Mouse (Mus musculus) lung, embryonic 14.5 days (tissue): ENCODE measurements around the gene Msrb3. TPM values are rescaled to one million over a fixed set of nuclear protein-coding genes. Genes with fewer than 3 reads are reported as not detected.

ENCODE experiments used
- ATAC-seq: fragments of 200-750 bp; cut with Nextera tagmentation; 2 replicates; pipeline ENCODE4 v1.8.0; 2017; ENCODE audit warnings: mild to moderate bottlenecking, moderate TSS enrichment, moderate library complexity; ENCODE audit not compliant: insufficient read depth
- DNase-seq: peaks from one replicate; pipeline ENCODE4 v3.0.0-alpha.2; 2015
- H3K27ac ChIP-seq: fragments of 300-500 bp; sonication (generic); 2 replicates; pipeline ENCODE4 v1.5.1; 2014; ENCODE audit warnings: low read depth, mild to moderate bottlenecking, moderate library complexity
- H3K27me3 ChIP-seq: fragments of 300-500 bp; sonication (generic); 2 replicates; pipeline ENCODE4 v1.6.1; 2014; ENCODE audit warnings: low read length, control low read depth; ENCODE audit not compliant: insufficient read depth
- H3K36me3 ChIP-seq: fragments of 300-500 bp; sonication (generic); 2 replicates; pipeline ENCODE4 v1.6.1; 2014; ENCODE audit warnings: control low read depth; ENCODE audit not compliant: insufficient read depth
- H3K4me1 ChIP-seq: fragments of 300-500 bp; sonication (generic); 2 replicates; pipeline ENCODE4 v1.6.1; 2014; ENCODE audit warnings: antibody characterized with exemption, control low read depth; ENCODE audit not compliant: insufficient read depth
- H3K4me2 ChIP-seq: fragments of 300-500 bp; sonication (generic); 2 replicates; pipeline ENCODE4 v1.6.1; 2014; ENCODE audit warnings: mild to moderate bottlenecking
- H3K4me3 ChIP-seq: fragments of 300-500 bp; sonication (generic); 2 replicates; pipeline ENCODE4 v1.5.1; 2014; ENCODE audit warnings: low read depth, low read length
- H3K9ac ChIP-seq: fragments of 300-500 bp; sonication (generic); 2 replicates; pipeline ENCODE4 v1.6.1; 2014
- H3K9me3 ChIP-seq: fragments of 300-500 bp; sonication (generic); 2 replicates; pipeline ENCODE4 v1.6.1; 2016; ENCODE audit warnings: low read depth, low read length, control low read depth
- CTCF ChIP-seq: IDR thresholded peaks from 2 replicates; pipeline ENCODE4 v1.5.1; 2016; ENCODE audit warnings: antibody characterized with exemption, low read depth
- WGBS: fragments of 180-500 bp; shearing (Covaris S2); extraction: QIAGEN DNeasy Blood & Tissue Kit; methylation state at CpG from one replicate; pipeline ENCODE4 v1.1.7; 2014; 5-methylcytosine and 5-hydroxymethylcytosine counted together
- polyA plus RNA-seq: library from polyadenylated mRNA; unstranded; fragments of >200 nt; fragmentation: Nextera tagmentation; extraction: Ambion mirVana; gene quantifications from 2 replicates; pipeline ENCODE4 v1.2.1, GENCODE M21; 2014

Gene Msrb3
- polyA plus RNA-seq, 1 experiment from 2014 or later: 13.0 TPM

DNA sequence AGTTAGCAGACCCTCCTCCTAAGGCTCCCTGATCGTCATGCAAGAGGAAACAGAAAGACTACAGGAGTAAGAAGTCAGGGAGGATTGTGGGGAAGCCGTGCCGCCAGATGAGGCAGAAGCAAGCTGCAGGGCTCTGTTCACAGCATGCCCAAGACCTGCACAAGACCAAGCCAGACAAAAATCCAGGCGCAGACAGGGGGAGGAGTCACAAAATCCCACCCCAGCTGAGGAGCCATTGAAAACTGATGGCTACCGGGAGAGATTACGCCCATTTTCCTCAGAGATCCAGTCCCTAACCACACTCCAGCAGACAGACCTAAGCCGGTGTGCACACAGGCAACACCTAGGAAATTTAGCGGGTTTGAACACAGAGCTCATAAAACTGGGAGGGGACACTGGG lies 10.4 kb downstream of the Msrb3 start:
- H3K27ac ChIP-seq: no peak overlapping the region
- DNase-seq: no peak
- H3K36me3 ChIP-seq: no peaks in the 10 kb centered on the region
- no peaks in the 10 kb centered on the region for H3K9me3 ChIP-seq
- H3K4me3 ChIP-seq: no peak overlapping the region
- no peaks in the 10 kb centered on the region for H3K27me3 ChIP-seq
- H3K4me2 ChIP-seq: no peak overlapping the region
- TF ChIP-seq CTCF: no peak
- no peak for ATAC-seq
- no peak overlapping the region for H3K9ac ChIP-seq
- 91% methylated on average over 8 of the region's 8 CpGs for WGBS
- H3K4me1 ChIP-seq: peaks cover 2% of the 10 kb centered on the region; the same call in 1 of the 2 replicates

DNA sequence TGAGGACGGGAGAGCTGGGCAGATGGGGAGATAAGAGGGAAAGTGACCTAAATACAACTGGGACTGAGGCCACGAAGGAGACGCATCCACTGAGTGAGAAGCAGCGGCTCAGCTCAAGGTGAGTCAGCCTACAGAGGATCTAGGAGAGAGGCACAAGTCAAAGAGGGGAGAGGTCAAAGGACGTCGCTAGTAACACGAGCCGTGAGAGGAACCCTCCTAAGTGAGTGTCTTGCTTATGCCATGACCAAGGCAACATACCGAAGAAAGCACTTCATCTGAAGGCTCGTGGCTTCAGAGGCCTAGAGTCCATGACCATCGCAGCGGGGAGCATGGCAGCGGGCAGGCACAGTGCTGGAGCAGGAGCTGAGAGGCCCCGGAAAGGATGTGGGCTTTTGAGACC lies 14.7 kb downstream of the Msrb3 start:
- H3K4me2 ChIP-seq: no peak overlapping the region
- no peaks in the 10 kb centered on the region for H3K36me3 ChIP-seq
- H3K9ac ChIP-seq: no peak overlapping the region
- H3K9me3 ChIP-seq: no peaks in the 10 kb centered on the region
- H3K4me3 ChIP-seq: no peak overlapping the region
- DNase-seq (no peak), ATAC-seq (no peak)
- no peaks in the 10 kb centered on the region; the same call in 1 of the 2 replicates for H3K4me1 ChIP-seq
- no peaks in the 10 kb centered on the region for H3K27me3 ChIP-seq
- no peak overlapping the region for H3K27ac ChIP-seq
- WGBS: 84% methylated on average over 14 of the region's 14 CpGs
- no peak for TF ChIP-seq CTCF

DNA sequence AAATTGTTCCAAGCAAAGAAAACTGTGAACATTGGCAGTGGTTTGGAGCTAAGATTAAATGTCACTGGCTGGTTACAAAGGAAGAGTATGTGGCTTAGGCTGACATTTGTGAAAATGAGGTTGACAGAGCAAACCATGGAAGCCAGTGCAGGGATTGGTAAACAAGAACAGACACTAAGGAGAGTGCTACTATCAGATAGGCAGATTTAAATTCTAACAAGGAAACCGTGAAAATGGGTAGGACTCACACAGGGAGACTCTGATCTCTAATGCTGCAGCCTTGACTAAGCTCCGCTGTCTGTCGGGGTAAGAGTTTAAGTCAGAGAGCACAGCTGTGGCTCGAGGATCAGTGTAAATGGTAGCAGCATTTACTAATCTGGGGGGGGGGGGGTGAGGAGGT lies 15.2 kb downstream of the Msrb3 start:
- no peak overlapping the region for H3K27ac ChIP-seq
- no peaks in the 10 kb centered on the region for H3K9me3 ChIP-seq
- no peak for ATAC-seq
- 69% methylated on average over 4 of the region's 4 CpGs for WGBS
- H3K36me3 ChIP-seq: no peaks in the 10 kb centered on the region
- TF ChIP-seq CTCF: no peak
- DNase-seq: no peak
- H3K4me3 ChIP-seq: no peak overlapping the region
- no peak overlapping the region for H3K4me2 ChIP-seq
- H3K9ac ChIP-seq: no peak overlapping the region
- no peaks in the 10 kb centered on the region; the same call in 1 of the 2 replicates for H3K4me1 ChIP-seq
- no peaks in the 10 kb centered on the region for H3K27me3 ChIP-seq

DNA sequence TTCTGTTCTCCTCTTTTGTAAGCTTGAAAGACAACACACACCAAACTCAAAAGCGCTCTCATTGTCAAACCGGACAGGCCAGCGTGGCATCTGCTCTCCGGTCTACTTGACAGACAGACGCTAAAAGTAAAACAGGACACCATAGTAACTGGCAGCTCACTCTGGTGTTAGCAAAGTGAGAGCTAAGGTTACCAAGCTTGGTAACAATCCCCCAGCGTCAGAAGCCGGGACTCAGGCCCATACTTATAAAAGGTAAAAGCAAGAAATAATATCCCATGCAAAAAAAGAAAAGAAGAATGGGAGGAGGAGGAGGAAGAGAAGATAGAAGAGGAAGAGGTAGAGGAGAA lies 15.9 kb downstream of the Msrb3 start:
- TF ChIP-seq CTCF: no peak
- no peaks in the 10 kb centered on the region; the same call in 1 of the 2 replicates for H3K4me1 ChIP-seq
- WGBS: 5% methylated on average over 7 of the region's 7 CpGs
- H3K4me3 ChIP-seq: peak overlapping the region; percentile 18; the same call in 1 of the 2 replicates
- H3K9me3 ChIP-seq: no peaks in the 10 kb centered on the region
- no peak overlapping the region; the same call in 1 of the 2 replicates for H3K9ac ChIP-seq
- peak; percentile 67 for DNase-seq
- no peaks in the 10 kb centered on the region for H3K27me3 ChIP-seq
- ATAC-seq: peak; percentile 63; the same call in 1 of the 2 replicates
- no peaks in the 10 kb centered on the region for H3K36me3 ChIP-seq
- H3K4me2 ChIP-seq: peak overlapping the region; percentile 55
- H3K27ac ChIP-seq: peak overlapping the region; percentile 55; the same call in 1 of the 2 replicates

DNA sequence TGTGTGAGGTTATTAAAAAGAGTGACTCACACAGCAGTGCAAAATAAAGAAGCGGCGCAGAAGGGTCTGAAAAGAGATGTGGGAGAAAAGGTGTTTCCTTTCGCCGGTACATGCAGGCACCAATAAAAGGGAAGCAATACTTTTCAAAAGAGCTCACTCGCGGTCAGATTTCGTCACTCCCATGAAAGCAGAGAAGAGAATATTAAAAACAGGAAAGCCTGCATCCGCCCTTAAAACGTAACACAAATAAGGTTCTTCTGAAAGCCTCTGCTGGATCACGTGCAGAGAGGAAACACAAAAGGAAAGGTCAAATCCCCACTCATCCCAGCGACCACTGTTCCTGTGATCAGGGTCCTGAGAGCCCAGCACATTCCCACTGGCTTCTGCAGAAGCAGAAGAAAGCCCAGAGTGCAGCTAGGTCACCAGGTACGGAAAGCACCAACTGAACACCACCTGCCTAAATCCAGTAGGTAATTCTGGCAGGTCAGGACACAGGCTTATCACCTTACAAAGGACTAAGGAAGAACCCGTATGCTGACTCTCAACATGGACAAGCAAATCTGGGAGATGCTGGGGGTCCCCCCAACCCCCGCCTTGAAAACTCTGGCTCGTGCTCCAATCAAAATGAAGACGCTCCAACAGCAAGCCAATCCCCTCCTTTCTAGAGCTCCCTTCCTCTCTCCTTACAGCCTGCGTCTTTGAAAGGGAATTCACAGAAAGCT lies 16.4 kb downstream of the Msrb3 start:
- Histone ChIP-seq H3K4me2 (peak overlapping the region; percentile 55), H3K4me1 (no peaks in the 10 kb centered on the region; the same call in 1 of the 2 replicates), H3K27ac (peak overlapping the region; percentile 59), H3K27me3 (no peaks in the 10 kb centered on the region), H3K9ac (no peak overlapping the region; the same call in 1 of the 2 replicates), H3K36me3 (no peaks in the 10 kb centered on the region), H3K4me3 (peak overlapping the region; percentile 18; the same call in 1 of the 2 replicates), H3K9me3 (no peaks in the 10 kb centered on the region)
- ATAC-seq (peak; percentile 90), DNase-seq (peak; percentile 68)
- 23% methylated on average over 17 of the region's 17 CpGs for WGBS
- TF ChIP-seq CTCF: no peak

DNA sequence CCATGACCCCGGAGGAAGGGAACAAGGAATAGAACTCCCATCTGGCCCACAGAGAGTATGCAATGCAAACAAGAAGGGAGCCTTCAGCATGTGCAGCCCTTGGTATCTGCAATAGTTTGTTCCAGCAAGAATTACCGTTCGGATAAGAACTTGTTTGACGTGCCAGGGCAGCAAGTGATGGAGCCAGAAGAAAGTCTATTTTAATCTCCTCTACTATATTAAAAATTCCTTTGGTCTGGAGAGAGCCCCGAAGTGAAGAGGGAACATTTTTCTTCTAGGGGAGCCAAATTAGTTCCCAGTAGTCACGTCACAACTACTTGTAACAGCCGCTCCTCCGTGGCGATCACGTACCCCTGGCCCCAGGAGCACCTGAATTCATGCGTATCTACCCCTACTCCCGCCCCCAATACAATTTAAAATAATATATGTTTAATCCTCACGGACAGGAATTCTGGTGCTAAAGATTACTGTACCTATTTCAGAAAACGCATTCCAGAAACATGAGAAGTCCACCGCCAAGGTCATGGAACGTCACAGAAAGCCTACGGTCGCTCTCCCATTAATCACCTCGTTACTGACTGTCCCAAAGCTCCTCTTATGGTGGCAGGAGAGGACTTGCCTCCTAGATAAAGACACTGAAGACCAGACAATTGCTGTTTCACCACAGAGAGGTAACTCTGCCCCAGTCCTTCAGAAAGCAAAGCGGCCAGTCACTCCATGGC lies 22.2 kb downstream of the Msrb3 start:
- H3K4me3 ChIP-seq: peak overlapping the region; percentile 23; the same call in 1 of the 2 replicates
- 0 out of 2 replicates have a peak, but pooled peaks cover 8% of the 10 kb centered on the region for H3K4me1 ChIP-seq
- H3K27me3 ChIP-seq: no peaks in the 10 kb centered on the region
- WGBS: 54% methylated on average over 20 of the region's 20 CpGs
- H3K36me3 ChIP-seq: no peaks in the 10 kb centered on the region
- peak overlapping the region; percentile 73 for H3K27ac ChIP-seq
- no peaks in the 10 kb centered on the region for H3K9me3 ChIP-seq
- H3K9ac ChIP-seq: no peak overlapping the region
- ATAC-seq: peak; percentile 10; the same call in 1 of the 2 replicates
- H3K4me2 ChIP-seq: peak overlapping the region; percentile 57
- DNase-seq: no peak
- TF ChIP-seq CTCF: no peak
